Mouse (Mus musculus) megakaryocyte, embryonic 14.5 days (primary cell): ENCODE data around the gene Irf7.

Experiments used
- FLI1 ChIP-seq: IDR thresholded peaks from 2 replicates; pipeline ENCODE4 v1.6.1; 2012; ENCODE audit warnings: low read length, inconsistent platforms, mixed read lengths
- GATA1 ChIP-seq: IDR thresholded peaks from 3 replicates; pipeline ENCODE4 v1.6.1; 2012; ENCODE audit warnings: mixed read lengths, low read length, inconsistent platforms, borderline replicate concordance

DNA sequence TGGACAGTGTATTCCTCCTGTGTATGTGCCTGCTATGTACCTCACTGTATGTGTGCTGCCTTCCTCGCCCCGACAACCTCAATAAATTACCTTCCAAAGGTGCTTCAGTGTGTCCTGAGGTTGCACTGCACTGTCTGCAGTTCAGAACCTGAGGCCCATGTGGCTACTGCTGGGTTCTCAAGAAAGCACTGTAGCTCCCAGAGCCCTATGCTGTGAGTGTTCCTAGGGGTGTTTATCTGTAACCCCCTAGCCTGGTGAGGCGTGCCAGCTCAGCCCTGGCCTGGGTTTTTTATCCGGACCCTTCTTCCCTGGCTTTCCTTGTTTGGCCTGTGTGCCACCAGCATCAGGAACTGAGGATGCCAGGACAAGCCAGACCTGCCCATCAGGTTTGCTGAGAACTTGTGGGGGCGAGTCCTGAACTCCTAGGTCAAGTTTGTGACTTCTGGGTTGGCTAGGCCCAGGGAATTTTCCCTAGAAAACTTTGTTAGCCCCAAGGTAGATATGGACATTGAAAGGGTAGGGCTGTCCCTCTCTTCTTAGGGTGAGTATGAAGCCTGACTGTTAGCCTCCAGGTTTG, 47.6 kb downstream of the Irf7 start:
- no peak for TF ChIP-seq GATA1
- TF ChIP-seq FLI1, result no peak
